Mouse (Mus musculus): Measurements from ENCODE around the gene Tmtc2. TPM values are rescaled to one million over a fixed set of nuclear protein-coding genes. Genes with fewer than 3 reads are reported as not detected.

The Tmtc2 gene
- total RNA-seq (2023): 1.1 TPM

DNA sequence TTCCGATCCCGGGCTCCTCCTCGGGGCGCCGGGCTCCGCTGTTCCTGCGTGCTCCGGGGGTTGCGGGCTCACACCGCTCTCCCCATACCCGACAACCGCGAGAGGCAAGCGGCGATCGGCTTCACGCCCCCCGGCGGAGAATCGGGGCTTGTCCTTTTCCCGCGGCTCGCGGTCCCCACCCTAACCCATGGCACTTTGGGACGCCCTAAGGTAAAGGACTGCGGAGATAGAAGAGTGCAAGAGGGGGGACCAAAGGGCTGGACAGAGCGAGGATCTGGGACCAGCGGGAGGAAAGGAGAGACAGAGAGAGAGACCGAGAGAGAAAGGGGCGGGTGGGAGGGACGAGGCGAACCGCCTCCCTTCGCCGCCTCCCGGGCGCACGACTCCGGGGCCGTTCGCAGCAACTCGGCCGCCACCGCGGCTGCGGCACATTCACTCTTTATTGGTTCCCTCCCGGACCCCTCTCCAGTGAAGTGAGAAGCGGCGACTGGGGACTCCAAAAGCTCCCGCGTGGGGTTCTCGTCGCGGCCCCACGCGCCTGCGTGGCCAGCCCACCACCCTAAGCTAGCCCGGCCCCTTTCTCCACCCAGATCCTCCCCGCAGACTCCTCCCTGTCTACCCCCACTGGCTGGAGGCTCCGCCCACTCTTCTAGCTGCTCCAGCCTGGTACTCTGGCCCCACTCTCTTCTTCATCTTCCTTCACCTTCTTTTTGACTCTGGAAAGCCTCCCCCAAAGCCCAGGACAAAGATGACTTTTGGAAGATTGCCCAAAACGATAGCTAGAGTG is at the start of gene Tmtc2:
Tmtc2 (minus strand) TSS at position 544 of the 787 bp plus-strand sequence.

